Mouse (Mus musculus): ENCODE results near the gene Rab27a. TPM values are rescaled to one million over a fixed set of nuclear protein-coding genes. Genes with fewer than 3 reads are reported as not detected.

Rab27a gene
- total and polyA plus RNA-seq, 3 experiments = 14.8 to 25.6 (median 20.0) TPM

DNA sequence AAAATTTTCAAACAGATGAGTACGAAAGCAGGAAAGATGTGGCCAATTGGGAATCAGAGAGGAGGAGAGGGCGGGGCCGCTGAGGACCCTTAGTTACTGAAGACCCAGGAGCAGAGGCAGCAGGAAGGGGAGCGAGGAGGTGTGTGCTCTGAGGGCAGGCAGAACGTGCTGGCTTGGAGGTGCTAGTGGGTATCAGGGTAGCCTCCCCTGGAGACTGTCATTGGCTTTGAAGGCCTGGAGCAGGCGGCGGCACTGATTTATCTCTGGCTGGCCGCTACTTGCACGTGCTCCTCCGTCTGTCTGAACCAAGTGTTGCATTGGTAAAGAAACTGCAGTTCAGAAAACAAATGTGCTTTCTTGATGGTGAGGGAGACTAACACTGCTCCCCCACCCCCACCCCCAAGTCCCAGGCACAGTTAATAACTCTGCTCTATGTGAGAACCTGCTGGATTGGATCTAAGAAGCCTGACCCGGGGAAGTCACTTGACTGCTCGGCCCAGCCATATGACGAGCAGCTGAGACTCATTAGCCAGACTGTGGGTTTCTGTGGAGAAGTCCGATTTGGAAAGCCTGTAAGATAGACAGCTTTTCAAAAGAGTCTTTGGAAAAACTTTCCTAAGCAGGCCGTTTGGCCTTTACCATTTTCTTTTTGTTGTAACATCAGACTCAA, 19.1 kb downstream of the Rab27a start:
- Histone ChIP-seq H3K27ac (ENCODE audit: insufficient read depth, low read depth) (no peak overlapping the region), H3K27me3 (replicated peaks) (no peaks in the 10 kb centered on the region), H3K4me2 (ENCODE audit: insufficient read depth, low read depth, poor library complexity, severe bottlenecking) (no peak overlapping the region), H3K4me1 (ENCODE audit: control insufficient read depth in 1 of 2, insufficient read depth in 2 of 2) (peaks cover 0 to 4% of the 10 kb centered on the region in 2 experiments; a peak in 2 of 4 replicates), H3K4me3 (replicated peaks in 1 of 3; ENCODE audit: low read depth in 2 of 3, low read length in 2 of 3, poor library complexity in 1 of 3) (no peak overlapping the region), H3K9me3 (replicated peaks; ENCODE audit: low read length) (no peaks in the 10 kb centered on the region), H3K36me3 (replicated peaks in 1 of 2; ENCODE audit: control insufficient read depth in 1 of 2, insufficient read depth in 1 of 2, low read length in 1 of 2) (peaks cover 0 to 38% of the 10 kb centered on the region in 2 experiments), H3K9ac (ENCODE audit: insufficient read depth, low read depth) (no peak overlapping the region), H3K79me2 (replicated peaks; ENCODE audit: control insufficient read depth, extremely low read depth, insufficient read depth, poor library complexity, severe bottlenecking) (no peaks in the 10 kb centered on the region)
- no peak for DNase-seq (ENCODE audit: extremely low read depth)
- no peak for TF ChIP-seq SIN3A (IDR thresholded peaks at IDR 0.05; ENCODE audit: low read length)
- TF ChIP-seq JUN (IDR thresholded peaks at IDR 0.05; ENCODE audit: insufficient read depth, low read depth, low read length) = no peak
- TF ChIP-seq GABPA (IDR thresholded peaks at IDR 0.05; ENCODE audit: insufficient replicate concordance, low read depth, low read length) = no peak
- no peak for TF ChIP-seq JUND (conservative IDR thresholded peaks at IDR 0.05; ENCODE audit: low read depth, low read length)
- no peak for TF ChIP-seq CTCF (conservative IDR thresholded peaks at IDR 0.05 in 1 of 2, IDR thresholded peaks at IDR 0.05 in 1 of 2; ENCODE audit: low read depth in 2 of 2, low read length in 2 of 2)
- TF ChIP-seq HCFC1 (IDR thresholded peaks at IDR 0.05; ENCODE audit: low read depth, low read length) = no peak
- TF ChIP-seq CHD1 (IDR thresholded peaks at IDR 0.05; ENCODE audit: low read depth, low read length) = no peak
- TF ChIP-seq MYC (IDR thresholded peaks at IDR 0.05; ENCODE audit: low read depth, low read length) = no peak
- no peak for TF ChIP-seq IRF4 (IDR thresholded peaks at IDR 0.05; ENCODE audit: low read depth, low read length)
- in situ Hi-C loops (cut with MboI; ENCODE audit: low pct_ligation_motif_present, low pct_unique_long_range_greater_than_20kb, low sequenced_read_pairs) (no loop called here), dilution Hi-C loops (cut with MboI; ENCODE audit: extremely low pct_ligation_motif_present, extremely low pct_unique_long_range_greater_than_20kb, low sequenced_read_pairs) (no loop called here)

DNA sequence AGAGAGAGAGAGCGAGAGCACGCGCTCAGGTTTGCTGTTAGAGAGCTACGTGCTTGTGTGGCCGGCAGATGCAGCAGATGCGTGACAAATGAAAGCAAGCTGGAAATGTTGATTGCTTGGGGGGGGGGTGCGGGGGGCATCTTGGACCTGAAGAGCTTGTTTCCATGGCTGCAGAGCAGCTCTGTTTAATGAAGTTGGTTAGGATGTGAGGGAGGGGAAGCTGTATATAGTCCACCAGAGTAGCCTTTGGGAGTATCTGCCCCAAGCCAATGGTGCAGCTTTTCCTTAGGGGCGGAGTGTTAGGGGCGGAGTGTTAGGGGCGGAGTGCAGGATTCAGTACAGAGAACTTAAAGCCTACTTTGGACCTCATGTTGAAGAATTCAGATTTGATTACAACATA, 22.4 kb downstream of the Rab27a start:
- in situ Hi-C loops (cut with MboI; ENCODE audit: low pct_ligation_motif_present, low pct_unique_long_range_greater_than_20kb, low sequenced_read_pairs) (no loop called here), dilution Hi-C loops (cut with MboI; ENCODE audit: extremely low pct_ligation_motif_present, extremely low pct_unique_long_range_greater_than_20kb, low sequenced_read_pairs) (no loop called here)
- no peaks in the 10 kb centered on the region for H3K79me2 ChIP-seq (replicated peaks; ENCODE audit: control insufficient read depth, extremely low read depth, insufficient read depth, poor library complexity, severe bottlenecking)
- DNase-seq (ENCODE audit: extremely low read depth) = no peak
- peaks cover 0 to 4% of the 10 kb centered on the region in 2 experiments; a peak in 1 of 4 replicates for H3K4me1 ChIP-seq (ENCODE audit: control insufficient read depth in 1 of 2, insufficient read depth in 2 of 2)
- peaks cover 0 to 43% of the 10 kb centered on the region in 2 experiments for H3K36me3 ChIP-seq (replicated peaks in 1 of 2; ENCODE audit: control insufficient read depth in 1 of 2, insufficient read depth in 1 of 2, low read length in 1 of 2)
- no peak overlapping the region for H3K27ac ChIP-seq (ENCODE audit: insufficient read depth, low read depth)
- no peak for TF ChIP-seq GABPA (IDR thresholded peaks at IDR 0.05; ENCODE audit: insufficient replicate concordance, low read depth, low read length)
- TF ChIP-seq EP300 (IDR thresholded peaks at IDR 0.05; ENCODE audit: low read length) = no peak
- TF ChIP-seq NRF1 (IDR thresholded peaks at IDR 0.05; ENCODE audit: low read depth, low read length) = no peak
- no peak for TF ChIP-seq SIN3A (IDR thresholded peaks at IDR 0.05; ENCODE audit: low read length)
- no peak for TF ChIP-seq CHD2 (IDR thresholded peaks at IDR 0.05; ENCODE audit: low read length)
- no peak for TF ChIP-seq MYC (IDR thresholded peaks at IDR 0.05; ENCODE audit: low read depth, low read length)
- H3K4me2 ChIP-seq (ENCODE audit: insufficient read depth, low read depth, poor library complexity, severe bottlenecking) = no peak overlapping the region
- no peak overlapping the region for H3K4me3 ChIP-seq (replicated peaks in 1 of 3; ENCODE audit: low read depth in 2 of 3, low read length in 2 of 3, poor library complexity in 1 of 3)
- no peaks in the 10 kb centered on the region for H3K27me3 ChIP-seq (replicated peaks)
- peaks cover 1% of the 10 kb centered on the region for H3K9me3 ChIP-seq (replicated peaks; ENCODE audit: low read length)
- H3K9ac ChIP-seq (ENCODE audit: insufficient read depth, low read depth) = no peak overlapping the region

- H3K4me3 ChIP-seq (replicated peaks in 1 of 3; ENCODE audit: low read depth in 2 of 3, low read length in 2 of 3, poor library complexity in 1 of 3) = no peak overlapping the region
- in situ Hi-C loops (cut with MboI; ENCODE audit: low pct_ligation_motif_present, low pct_unique_long_range_greater_than_20kb, low sequenced_read_pairs) (no loop called here), dilution Hi-C loops (cut with MboI; ENCODE audit: extremely low pct_ligation_motif_present, extremely low pct_unique_long_range_greater_than_20kb, low sequenced_read_pairs) (no loop called here)
- no peaks in the 10 kb centered on the region; the same call in 1 of the 2 replicates for H3K79me2 ChIP-seq (replicated peaks; ENCODE audit: control insufficient read depth, extremely low read depth, insufficient read depth, poor library complexity, severe bottlenecking)
- H3K36me3 ChIP-seq (replicated peaks in 1 of 2; ENCODE audit: control insufficient read depth in 1 of 2, insufficient read depth in 1 of 2, low read length in 1 of 2) = peaks cover 0 to 42% of the 10 kb centered on the region in 2 experiments
- TF ChIP-seq POLR2A (IDR thresholded peaks at IDR 0.05; ENCODE audit: low read depth, low read length) (no peak), E2F4 (IDR thresholded peaks at IDR 0.05; ENCODE audit: insufficient replicate concordance, low read depth, low read length) (no peak), USF1 (IDR thresholded peaks at IDR 0.05; ENCODE audit: low read depth, low read length) (no peak), MXI1 (IDR thresholded peaks at IDR 0.05; ENCODE audit: low read depth, low read length) (no peak), JUN (IDR thresholded peaks at IDR 0.05; ENCODE audit: insufficient read depth, low read depth, low read length) (no peak)
- DNase-seq (ENCODE audit: extremely low read depth) = no peak
- H3K4me1 ChIP-seq (ENCODE audit: control insufficient read depth in 1 of 2, insufficient read depth in 2 of 2) = peaks cover 7 to 15% of the 10 kb centered on the region in 2 experiments
- no peak overlapping the region for H3K27ac ChIP-seq (ENCODE audit: insufficient read depth, low read depth)
- no peaks in the 10 kb centered on the region for H3K27me3 ChIP-seq (replicated peaks)
- no peak overlapping the region for H3K4me2 ChIP-seq (ENCODE audit: insufficient read depth, low read depth, poor library complexity, severe bottlenecking)
- H3K9me3 ChIP-seq (replicated peaks; ENCODE audit: low read length) = peaks cover 1% of the 10 kb centered on the region
- no peak overlapping the region for H3K9ac ChIP-seq (ENCODE audit: insufficient read depth, low read depth)
Observed at GRCm38 (mm10) chr9:73068230-73068679, 23.6 kb downstream of the Rab27a start.

Measured in CH12.LX (cell line).